Mouse (Mus musculus): Measurements from ENCODE around the gene Glrx. TPM values are rescaled to one million over a fixed set of nuclear protein-coding genes. Genes with fewer than 3 reads are reported as not detected.

The Glrx gene
- polyA plus RNA-seq, 1 experiment from 2014 or later = 50.6 TPM

DNA sequence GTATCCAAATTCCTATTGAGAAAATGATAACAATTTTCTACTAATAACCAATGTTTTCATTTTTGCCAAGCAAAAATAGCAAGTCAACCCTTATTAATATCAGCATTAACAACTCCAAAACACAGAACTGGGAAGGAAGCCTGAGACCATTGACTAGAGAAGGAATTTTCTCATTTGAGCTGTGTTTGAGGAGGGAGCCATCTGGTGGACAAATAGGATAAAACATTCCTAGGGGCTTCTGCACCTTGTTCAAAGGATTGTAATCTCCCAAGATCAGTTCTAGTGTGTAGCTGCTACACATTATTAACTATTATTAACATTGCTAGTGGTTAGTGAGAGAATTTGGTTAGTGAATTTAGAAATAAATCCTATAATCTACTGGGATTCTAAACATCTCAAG lies 38.2 kb downstream of the Glrx start:
- Histone ChIP-seq H3K4me1 (peaks cover 4% of the 10 kb centered on the region), H3K9me3 (no peaks in the 10 kb centered on the region), H3K27ac (no peak overlapping the region), H3K4me3 (no peak overlapping the region), H3K27me3 (ENCODE audit: insufficient read depth, poor library complexity, severe bottlenecking) (no peaks in the 10 kb centered on the region), H3K36me3 (peaks cover 46% of the 10 kb centered on the region)
- no peak for DNase-seq (ENCODE audit: low spot score)

DNA sequence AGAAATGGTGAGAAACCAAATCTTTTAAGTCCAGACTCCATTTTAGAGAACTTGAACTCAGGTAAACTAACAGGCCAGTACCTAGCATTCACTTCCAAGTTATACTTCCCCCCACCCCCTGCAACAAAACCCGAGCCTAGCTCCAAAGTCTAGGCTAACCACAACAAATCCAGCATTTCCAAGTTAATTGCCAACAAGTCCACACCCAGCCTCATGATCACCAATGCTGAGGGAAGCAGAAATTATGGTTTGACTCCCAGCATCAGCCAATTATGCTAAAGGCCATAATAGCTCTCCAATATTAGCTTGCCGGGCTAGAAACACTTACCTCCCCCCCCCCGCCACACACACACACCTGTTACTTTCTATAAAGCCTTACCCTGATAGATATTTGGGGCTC lies 40.1 kb downstream of the Glrx start:
- DNase-seq (ENCODE audit: low spot score) = no peak
- Histone ChIP-seq H3K4me1 (peaks cover 3% of the 10 kb centered on the region), H3K27me3 (ENCODE audit: insufficient read depth, poor library complexity, severe bottlenecking) (no peaks in the 10 kb centered on the region), H3K27ac (no peak overlapping the region), H3K9me3 (no peaks in the 10 kb centered on the region), H3K4me3 (no peak overlapping the region), H3K36me3 (peaks cover 46% of the 10 kb centered on the region)
- WGBS = 82% methylated on average over 3 of the region's 3 CpGs

DNA sequence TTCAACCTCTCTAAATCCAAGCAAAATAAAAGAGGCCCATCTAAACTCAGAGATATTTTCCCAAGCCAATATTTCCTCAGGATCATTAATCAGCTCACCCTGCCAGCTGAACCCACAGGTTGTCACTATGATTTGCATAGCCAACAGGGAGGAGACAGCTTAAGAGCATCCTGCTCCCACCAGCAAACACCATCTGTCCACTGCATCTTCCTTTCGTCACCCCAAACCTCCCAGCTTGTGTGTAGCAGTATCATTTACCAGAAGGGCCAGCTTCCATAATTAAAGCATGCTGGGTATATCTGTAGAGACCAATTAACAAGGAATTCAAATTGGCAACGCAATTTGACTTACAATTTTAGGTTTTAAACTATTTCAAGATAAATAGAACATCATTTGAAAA lies 40.8 kb downstream of the Glrx start:
- Histone ChIP-seq H3K9me3 (no peaks in the 10 kb centered on the region), H3K27me3 (ENCODE audit: insufficient read depth, poor library complexity, severe bottlenecking) (no peaks in the 10 kb centered on the region), H3K27ac (no peak overlapping the region), H3K36me3 (peaks cover 49% of the 10 kb centered on the region), H3K4me1 (no peaks in the 10 kb centered on the region), H3K4me3 (no peak overlapping the region)
- WGBS = 89% methylated on average over 2 of the region's 2 CpGs
- DNase-seq (ENCODE audit: low spot score) = no peak

DNA sequence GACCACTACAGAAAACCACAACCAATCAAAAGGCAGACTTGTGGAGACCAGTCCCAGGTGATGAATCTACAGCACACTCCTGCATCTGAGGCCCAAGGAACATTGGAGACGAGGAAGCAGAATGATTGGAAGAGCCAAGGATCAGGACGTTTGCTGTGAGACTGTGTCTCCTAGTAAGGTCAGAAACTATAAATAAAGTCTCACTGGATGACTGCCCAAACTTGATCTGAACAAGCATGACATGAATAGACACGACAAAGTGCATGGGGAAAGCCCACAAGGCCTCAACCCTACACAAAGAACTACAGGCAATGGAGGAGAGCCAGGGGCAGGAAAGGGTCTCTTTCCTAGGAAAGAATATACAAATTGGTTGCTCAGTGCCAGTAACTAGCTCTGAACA lies 44.1 kb downstream of the Glrx start:
- Histone ChIP-seq H3K27ac (no peak overlapping the region), H3K9me3 (no peaks in the 10 kb centered on the region), H3K27me3 (ENCODE audit: insufficient read depth, poor library complexity, severe bottlenecking) (no peaks in the 10 kb centered on the region), H3K4me3 (no peak overlapping the region), H3K4me1 (no peaks in the 10 kb centered on the region), H3K36me3 (peaks cover 49% of the 10 kb centered on the region)
- DNase-seq (ENCODE audit: low spot score) = no peak
- 74% methylated on average over 3 of the region's 3 CpGs for WGBS

DNA sequence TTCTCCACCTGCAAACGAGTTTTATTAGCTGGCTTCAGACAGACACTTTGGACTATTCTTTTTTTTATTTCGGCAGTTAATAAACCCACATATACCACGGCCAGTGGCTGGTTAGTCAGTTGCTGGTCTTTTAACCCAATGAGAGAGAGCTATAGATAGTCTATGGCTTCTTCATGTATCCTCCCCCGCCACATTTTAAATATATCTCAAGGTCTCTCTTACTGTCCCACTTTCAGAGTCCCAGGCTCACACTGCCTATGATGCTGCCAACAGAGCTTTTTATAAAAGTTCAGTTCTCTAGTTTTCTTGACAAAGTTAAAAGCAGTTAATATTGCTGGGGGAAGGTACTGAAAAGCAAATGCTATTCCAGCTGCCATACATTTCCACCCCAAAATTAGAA lies 52.2 kb downstream of the Glrx start:
- Histone ChIP-seq H3K27ac (no peak overlapping the region), H3K36me3 (peaks cover 50% of the 10 kb centered on the region), H3K4me1 (no peaks in the 10 kb centered on the region), H3K9me3 (no peaks in the 10 kb centered on the region), H3K4me3 (no peak overlapping the region), H3K27me3 (ENCODE audit: insufficient read depth, poor library complexity, severe bottlenecking) (no peaks in the 10 kb centered on the region)
- DNase-seq (ENCODE audit: low spot score) = no peak
- 85% methylated on average over 4 of the region's 4 CpGs for WGBS

DNA sequence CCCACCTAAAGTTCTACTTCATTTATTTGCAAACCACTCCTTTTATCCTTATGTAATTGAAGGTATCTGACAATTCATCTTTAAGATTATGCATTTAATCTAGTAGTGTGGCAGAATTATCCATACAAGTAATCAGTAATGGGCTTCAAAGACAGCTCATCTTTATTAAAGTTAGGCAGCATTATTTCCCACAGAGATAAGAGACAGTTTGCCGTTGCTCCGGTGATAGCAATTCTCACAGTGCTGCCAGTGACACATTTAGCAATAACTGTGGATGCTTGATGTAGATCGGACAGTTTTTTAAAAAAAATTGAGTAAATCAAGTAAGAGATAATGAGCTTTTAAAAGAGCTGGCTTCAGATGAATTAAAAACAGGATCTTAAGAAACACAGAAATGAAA lies 52.6 kb downstream of the Glrx start:
- no peaks in the 10 kb centered on the region for H3K27me3 ChIP-seq (ENCODE audit: insufficient read depth, poor library complexity, severe bottlenecking)
- no peaks in the 10 kb centered on the region for H3K9me3 ChIP-seq
- no peaks in the 10 kb centered on the region for H3K4me1 ChIP-seq
- H3K36me3 ChIP-seq = peaks cover 46% of the 10 kb centered on the region
- WGBS = 79% methylated on average over 3 of the region's 3 CpGs
- no peak overlapping the region for H3K27ac ChIP-seq
- DNase-seq (ENCODE audit: low spot score) = no peak
- H3K4me3 ChIP-seq = no peak overlapping the region

DNA sequence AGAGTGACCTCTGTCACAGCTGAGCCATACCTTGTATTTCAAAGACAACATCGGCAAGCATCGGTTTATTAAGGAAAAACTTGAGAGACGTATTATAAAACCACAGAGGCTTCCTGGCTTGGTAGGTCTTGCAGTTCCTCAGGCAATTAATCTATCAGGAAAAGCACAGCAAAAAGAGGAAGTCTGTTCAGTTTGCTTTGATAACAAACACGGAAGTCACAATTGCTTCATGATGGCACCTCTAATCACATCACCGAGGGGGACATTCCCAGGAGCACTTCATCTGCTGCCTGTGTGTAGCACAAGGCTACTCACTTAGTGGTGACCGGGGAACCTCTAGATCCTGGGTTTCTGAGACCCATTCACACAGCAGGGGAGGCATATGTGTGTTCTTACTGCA lies 53.2 kb downstream of the Glrx start:
- Histone ChIP-seq H3K27me3 (ENCODE audit: insufficient read depth, poor library complexity, severe bottlenecking) (no peaks in the 10 kb centered on the region), H3K9me3 (no peaks in the 10 kb centered on the region), H3K36me3 (peaks cover 40% of the 10 kb centered on the region), H3K27ac (no peak overlapping the region), H3K4me1 (no peaks in the 10 kb centered on the region), H3K4me3 (no peak overlapping the region)
- no peak for DNase-seq (ENCODE audit: low spot score)
- WGBS = 75% methylated on average over 6 of the region's 6 CpGs

Other genes with a start within 250 kb of the Glrx start
- gene Ell2, start 133.1 kb upstream of the Glrx start, polyA plus RNA-seq (2016; fragmentation: Nextera tagmentation; extraction: Ambion mirVana) = 9.6 and 12.5 TPM in 2 replicates
- 21.7 and 27.4 TPM in 2 replicates for gene Rhobtb3, start 104.1 kb downstream of the Glrx start, polyA plus RNA-seq (2016; fragmentation: Nextera tagmentation; extraction: Ambion mirVana)
- gene Spata9, start 127.3 kb downstream of the Glrx start, polyA plus RNA-seq (2016; fragmentation: Nextera tagmentation; extraction: Ambion mirVana) = 0.28 and 0.34 TPM in 2 replicates
- 36.2 and 37.0 TPM in 2 replicates for gene Rfesd, start 178.9 kb downstream of the Glrx start, polyA plus RNA-seq (2016; fragmentation: Nextera tagmentation; extraction: Ambion mirVana)
- gene Gpr150, start 217.1 kb downstream of the Glrx start, polyA plus RNA-seq (2016; fragmentation: Nextera tagmentation; extraction: Ambion mirVana) = 0.72 and 0.80 TPM in 2 replicates

All from heart, embryonic 10.5 days (tissue).